Mouse (Mus musculus) regulatory T cell (primary cell): ENCODE data around the gene Ttc8.

Experiments
- in situ Hi-C: fragments of 300-600 bp; cut with MboI, MseI; formaldehyde crosslinking; loops from one replicate; pipeline ENCODE4 v1.15.1; 2025; ENCODE audit warnings: high pct_unique_total_duplicates

Gene Ttc8

DNA sequence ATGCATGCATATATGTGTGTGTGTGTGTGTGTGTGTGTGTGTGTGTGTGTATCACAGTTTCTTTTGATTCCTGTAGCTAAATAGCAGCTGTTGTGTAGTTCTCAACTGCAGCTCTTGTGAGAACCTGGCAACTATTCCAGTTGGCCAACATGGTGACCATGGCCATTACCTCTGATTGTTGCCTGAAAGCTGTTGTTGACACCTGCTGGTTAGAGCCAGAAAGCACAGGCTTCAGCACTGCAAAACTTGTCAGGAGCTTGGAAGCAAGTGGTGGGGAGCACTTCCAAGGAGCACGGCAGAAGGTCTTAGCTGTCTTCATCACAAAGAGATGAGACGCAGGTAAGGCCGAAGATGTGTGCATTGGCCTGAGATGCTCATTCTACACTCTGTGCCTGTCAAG is 51.9 kb downstream of the Ttc8 start:
- in situ Hi-C loops: no loop called here

DNA sequence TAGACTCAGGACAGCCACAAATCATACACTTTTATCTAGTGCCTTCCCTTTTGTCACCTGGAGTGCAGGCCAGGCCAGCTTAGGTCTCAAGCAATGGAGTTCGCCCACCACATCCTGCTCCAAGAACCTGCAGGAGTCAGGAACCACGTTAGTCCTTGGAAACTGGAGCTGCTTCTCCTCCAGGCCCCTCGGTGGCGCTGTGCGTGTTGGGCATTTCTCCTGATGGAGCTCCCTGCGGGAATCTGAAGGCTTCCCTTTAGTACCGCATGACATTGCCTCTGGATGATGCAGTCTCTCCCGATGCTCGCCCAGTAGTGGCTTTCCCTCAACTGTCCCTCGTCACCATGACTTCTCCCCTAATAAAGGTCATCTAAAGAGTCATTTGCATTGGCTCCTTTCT is 53.1 kb downstream of the Ttc8 start:
- in situ Hi-C loops: no loop called here

DNA sequence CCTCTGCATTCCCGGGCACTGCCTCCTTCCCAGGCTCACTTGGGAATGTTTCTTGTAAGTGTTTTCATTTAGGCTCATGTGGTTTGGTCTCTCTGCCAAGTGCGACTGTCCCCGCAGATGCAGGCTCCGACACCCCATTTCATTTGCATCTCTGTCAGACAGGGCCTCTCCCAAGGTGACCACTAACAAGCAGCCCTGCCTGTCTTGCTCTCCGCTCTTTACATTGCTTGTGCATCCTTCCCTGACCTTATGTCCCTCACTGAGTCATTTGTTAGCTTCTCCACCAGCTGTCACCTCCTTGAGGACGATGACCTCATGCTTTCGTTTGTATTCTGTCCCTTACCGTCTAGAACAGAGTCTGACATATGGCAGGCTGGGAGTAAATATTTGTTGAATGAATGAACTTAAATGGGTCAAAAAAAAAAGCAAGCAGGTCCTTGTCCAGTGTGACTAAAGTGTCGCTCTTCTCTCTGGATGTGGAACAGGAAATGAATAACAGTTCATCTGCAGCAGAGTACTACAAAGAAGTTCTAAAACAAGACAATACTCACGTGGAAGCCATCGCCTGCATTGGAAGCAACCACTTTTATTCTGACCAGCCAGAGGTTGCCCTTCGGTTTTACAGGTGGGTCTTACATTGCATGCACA is 53.9 kb downstream of the Ttc8 start:
- in situ Hi-C loops: no loop called here

DNA sequence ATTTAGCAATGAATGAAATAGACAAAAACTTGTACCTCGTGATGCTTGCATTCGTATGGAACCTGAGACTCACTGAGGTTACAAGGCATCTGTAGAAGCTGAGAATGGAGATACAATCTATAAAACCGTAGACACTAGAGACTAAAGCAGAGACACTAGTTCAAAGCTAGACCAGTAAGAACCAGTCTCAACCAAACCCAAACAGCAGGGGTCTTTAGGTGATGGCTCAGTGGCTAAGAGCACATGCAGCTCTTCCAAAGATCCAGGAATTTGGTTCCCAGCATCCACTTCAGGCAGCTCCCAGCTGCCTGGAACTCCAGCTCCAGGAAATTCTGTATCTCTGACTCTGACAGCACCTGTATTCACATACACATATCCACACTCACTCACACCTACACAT is 60.7 kb downstream of the Ttc8 start:
- in situ Hi-C loops: no loop called here

DNA sequence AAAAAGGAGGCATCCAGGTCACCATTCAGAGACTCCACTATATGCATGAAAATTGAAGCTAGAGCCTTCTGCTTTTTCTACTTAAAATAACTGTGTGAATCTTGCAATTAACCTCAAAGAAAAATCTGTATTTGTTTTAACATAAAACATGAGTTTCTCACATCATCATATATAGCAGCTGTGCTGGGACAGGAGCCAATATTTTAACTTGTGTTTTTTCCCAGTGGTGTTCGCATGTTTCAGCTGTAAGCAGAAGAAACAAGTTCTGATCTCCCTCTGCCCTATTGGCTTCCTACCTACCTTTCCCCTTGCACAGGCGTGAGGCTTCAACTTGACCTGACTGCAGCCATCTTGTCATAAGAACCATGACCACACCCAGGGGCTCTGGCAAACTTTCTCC is 64.4 kb downstream of the Ttc8 start:
- in situ Hi-C loops: no loop called here

DNA sequence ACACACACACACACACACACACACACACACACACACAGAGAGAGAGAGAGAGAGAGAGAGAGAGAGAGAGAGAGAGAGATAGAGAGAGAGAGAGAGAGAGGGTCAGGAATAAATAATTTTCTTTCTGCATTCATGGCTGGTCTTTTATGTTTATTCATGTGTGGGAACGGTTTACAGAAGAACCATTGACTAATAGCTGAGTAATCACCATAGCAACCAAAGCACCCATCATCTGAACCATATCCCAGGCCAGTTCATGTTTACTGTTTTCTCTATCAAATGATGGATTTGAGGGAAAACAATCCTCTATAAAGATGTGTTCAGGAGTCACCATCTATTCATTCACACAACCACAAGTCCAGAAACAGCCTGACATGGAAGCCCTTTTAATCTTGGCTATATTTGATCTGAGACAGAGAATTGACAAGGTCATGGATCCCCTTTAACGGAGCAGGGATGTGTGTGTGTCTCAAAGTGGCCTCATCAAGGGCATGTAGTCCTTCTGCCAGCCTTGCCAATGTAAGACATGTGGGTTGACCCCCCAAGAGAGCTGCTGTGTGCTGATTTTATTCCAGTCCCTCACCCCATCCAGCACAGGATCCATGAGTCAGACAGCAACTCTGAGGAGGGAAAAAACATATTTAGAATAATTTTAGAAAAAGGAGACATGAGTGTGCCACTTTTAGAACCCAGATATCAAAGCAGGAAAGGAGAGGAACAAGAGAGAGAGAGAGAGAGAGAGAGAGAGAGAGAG is 70.9 kb downstream of the Ttc8 start:
- in situ Hi-C loops: no loop called here

DNA sequence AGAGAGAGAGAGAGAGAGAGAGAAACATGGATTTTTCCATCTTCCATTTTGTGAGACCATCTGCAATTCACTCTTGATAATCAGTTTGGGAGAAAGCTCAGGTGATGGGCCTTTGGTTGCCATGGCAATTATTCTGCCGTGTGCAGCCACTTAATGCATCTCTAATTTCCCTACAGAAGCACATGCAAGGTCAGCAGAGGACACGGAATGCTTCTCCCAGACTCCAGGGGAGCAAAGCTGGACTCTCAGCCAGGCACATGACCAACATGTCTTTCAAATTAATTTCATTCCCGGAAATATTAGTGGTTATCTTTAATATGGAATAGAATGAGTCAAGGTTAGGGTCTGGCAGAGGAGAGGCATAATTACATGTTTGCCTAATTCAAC is 71.4 kb downstream of the Ttc8 start:
- in situ Hi-C loops: no loop called here

DNA sequence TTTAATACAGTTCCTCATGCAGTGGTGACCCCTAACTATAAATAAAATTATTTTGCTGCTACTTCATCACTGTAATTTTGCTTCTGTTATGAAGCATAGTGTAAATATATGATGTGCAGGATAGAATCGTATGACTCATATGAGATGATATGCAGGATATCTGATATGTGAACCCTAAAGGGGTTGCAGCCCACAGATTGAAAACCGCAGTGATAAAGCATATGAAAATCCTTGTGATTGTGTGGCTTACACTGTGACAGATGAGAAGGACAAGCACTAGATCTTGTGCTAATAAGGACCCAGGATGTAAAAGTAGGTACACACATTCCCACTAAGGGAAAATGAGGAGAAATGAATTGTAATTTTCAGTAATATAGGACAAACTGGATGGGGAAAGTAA is 73.4 kb downstream of the Ttc8 start:
- in situ Hi-C loops: no loop called here

DNA sequence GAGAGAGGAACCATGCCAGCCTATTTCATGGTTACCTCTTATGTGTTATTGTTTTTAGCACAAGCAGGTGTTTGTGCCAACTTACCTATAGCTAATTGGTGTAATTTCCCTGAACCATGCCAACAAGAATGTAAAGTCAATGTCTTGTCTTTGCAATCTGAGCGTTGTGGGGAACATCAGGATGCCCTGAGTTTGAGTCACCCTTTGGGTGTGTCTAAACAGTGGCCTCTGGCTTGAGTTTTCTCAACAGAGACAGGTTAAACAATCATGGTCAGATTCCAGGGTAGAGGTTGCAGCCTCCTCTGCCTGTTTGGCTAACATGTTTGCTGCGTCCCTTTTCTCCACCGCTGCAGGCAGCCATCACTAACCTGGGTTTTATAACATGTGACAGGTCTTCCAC is 74.0 kb downstream of the Ttc8 start:
- in situ Hi-C loops: no loop called here

DNA sequence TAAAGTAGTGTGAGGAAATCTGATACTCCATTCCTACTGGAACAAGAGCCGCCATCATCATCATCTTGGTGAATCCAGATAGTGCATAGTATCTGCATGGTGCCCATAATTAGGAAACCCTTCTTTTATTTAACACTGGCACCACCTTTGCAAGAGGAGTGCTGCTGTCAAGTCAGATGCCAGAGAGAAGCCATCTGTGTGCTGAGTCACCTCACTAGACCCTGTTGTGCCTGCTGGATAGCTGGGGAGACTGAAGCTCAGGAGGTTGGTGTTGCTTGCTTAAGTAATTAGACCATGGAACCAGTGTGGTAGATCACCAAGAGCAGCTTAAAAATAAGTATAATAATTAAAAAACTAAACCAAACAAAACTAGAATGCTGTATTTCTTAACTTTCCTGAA is 75.5 kb downstream of the Ttc8 start:
- in situ Hi-C loops: no loop called here

DNA sequence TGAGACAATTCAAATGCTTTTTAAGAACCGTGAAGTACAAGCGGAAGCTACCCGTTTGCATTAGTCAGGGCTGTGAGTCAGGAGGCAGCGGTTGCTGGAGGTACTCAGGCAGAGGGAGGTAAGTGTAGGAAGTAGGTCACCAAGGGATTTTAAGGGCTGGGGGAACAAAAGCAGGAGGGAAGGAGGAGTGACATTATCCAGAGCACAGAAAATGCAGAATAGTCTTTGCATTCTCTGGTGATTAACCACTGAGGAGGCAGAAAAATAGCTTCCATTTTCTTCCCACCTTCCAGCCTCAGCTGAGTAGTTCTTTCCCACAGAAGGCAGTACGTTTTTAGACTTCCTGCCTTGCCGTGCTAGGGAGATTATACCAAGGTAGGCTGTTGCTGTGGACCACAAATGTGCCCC is 76.2 kb downstream of the Ttc8 start:
- in situ Hi-C loops: no loop called here

DNA sequence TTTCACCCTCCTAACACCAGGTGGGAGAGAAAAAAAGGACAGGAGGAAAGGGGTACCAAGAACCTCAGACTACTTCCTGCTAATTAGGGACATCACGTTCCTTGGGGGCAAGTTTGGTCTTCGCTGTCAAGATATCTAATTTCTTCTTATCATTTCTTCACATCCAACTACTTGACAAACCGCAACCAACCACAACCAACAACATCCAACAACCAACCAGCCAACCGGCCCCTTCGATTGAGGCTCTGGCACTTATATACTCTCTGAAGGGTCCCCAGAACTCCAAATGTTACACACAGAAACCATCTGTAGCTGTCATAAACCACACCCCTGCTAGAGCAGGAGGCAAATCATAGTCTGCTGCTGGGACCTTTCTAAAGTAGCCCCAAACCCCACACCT is 76.7 kb downstream of the Ttc8 start:
- in situ Hi-C loops: no loop called here

DNA sequence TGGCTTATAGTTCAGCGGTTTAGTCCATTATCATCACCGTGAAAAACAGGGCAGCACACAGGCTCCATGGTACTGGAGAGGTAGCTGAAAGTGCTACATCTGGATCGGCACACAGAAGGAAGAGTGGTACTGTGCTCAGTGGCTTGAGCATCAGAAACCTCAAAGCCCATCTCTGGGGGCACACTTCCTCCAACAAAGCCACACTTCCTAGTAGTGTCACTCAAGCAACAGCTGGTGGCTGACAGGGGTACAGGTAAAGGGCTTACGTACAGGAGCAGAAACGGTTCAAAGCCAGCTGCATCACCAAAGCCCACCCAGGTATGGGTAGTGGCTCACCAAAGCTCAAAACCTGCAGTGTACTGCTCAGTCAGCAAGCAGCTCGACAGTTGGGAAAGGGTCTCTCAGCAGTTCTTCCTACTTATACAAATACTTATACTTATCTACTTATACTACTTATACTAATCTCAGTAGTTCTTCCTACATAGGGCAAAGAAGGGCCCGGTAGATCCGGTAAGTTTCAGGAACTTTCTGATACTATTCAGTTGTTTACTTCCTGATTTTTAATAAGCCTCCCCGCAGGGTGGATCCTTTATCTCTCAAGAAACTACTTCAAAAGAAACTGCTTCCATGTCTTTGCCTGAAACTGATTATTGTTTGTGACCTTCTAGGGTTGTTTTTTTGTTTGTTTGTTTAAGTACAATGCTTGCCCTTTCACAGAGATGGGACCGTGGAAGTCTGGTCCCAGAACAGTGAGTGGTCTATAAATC is 78.5 kb downstream of the Ttc8 start:
- in situ Hi-C loops: no loop called here

DNA sequence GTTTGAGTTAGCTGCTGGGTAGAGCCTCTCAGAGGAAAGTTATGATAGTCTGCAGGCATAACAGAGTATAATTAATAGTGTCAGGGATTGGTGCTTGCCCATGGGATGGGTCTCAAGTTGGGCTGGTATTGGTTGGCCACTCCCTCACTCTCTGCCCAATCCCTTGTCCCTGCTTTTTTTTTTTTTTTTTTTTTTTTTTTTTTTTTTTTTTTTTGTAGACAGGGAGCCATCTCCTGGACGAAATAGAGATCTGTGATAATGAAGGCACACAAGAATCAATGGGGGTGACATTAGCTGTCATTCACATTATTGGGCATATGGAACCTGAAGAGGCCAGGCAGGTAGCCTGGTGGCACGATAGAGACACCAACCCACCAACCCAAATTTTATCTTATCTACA is 79.9 kb downstream of the Ttc8 start:
- in situ Hi-C loops: no loop called here

DNA sequence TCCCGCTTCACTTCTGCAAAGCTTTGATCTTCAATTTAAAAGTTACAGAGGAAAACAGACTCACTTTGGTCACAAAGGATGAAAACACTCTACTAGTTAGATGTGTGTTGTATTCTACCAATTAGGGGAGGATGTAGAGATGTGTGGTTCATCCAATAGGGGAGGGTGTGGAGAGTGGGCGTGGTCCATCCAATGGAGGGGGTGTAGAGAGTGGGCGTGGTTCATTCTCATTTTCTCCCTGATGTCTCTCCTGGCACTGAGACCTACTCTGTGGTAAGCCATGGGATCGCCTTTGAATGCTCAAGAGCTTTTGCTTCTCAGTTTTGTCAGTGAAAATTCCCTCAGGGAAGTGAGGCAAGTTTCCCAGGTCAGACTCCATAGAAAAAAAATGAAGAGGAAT is 82.7 kb downstream of the Ttc8 start:
- in situ Hi-C loops: no loop called here

DNA sequence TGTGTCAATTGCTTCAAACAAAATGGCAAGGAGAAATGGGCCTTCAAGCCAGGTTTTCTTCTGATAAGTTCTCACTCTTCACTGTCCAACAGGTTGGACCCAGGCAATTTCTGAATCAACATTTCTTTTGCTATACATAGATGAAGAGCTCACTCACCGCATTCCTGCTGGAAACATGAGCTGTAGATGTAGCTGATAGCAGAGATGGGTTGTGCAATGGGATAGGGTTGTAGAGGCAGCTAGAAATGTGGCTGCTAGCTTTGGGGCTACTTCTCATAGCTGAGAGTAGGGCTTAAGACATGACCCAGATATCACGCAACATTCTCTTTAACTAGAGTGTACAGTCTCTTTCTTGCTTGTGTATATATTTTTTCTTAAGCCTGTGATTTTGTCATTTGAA is 84.4 kb downstream of the Ttc8 start:
- in situ Hi-C loops: no loop called here

DNA sequence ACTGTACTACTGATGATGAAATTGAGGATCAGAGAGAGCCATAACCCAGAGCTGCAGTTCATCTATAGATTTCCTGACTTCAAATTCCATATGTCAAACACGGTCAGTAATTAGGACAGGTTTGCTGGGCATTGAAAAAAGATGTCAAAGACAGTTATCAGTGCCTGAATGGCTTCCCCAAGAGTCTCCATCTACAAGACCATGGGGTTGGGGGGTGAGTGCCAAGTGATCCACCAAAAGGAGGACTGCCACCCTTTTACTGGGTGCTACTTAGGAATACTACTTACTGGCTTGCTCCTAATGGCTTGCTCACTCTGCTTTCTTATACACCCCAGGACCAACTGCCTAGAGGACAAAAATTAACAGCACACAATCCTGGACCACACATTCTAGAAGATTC is 88.4 kb downstream of the Ttc8 start:
- in situ Hi-C loops: no loop called here

DNA sequence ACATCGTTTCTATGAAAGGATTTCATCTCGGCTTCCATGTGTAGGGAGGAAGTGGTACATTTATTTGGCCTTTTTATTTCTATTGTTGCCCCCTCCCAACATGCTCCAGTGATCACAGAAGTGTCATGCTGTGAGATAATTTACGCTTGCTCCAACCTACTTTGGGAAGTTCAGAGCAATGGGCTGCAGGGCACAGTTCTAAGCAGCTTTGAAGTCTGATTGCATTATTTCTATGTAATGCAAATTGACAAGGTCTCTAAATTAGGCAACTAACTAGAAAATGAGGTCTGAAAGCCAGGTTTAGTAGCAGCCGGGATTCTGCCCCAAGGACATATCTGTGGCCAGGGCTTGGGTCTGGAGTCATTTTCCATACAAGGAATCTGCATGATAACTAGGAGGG is 89.1 kb downstream of the Ttc8 start:
- in situ Hi-C loops: no loop called here

DNA sequence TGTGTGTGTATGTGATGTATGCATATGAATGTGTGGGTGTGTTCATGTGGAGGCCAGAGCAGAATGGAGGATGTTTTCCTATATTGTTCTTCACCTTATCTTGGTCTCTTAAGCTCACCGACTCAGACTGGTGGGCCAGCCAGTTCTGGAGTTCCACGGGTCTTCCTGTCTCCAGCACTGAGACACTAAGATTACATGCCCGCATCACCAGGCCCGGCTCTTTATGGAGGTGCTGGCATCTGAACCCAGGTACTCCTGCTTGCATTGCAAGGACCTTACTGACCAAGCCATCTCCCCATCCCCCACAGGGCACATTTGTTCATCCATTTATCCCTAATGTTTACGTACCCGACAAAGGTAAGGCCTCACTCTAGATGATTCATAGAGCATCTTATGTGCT is 89.7 kb downstream of the Ttc8 start:
- in situ Hi-C loops: no loop called here

DNA sequence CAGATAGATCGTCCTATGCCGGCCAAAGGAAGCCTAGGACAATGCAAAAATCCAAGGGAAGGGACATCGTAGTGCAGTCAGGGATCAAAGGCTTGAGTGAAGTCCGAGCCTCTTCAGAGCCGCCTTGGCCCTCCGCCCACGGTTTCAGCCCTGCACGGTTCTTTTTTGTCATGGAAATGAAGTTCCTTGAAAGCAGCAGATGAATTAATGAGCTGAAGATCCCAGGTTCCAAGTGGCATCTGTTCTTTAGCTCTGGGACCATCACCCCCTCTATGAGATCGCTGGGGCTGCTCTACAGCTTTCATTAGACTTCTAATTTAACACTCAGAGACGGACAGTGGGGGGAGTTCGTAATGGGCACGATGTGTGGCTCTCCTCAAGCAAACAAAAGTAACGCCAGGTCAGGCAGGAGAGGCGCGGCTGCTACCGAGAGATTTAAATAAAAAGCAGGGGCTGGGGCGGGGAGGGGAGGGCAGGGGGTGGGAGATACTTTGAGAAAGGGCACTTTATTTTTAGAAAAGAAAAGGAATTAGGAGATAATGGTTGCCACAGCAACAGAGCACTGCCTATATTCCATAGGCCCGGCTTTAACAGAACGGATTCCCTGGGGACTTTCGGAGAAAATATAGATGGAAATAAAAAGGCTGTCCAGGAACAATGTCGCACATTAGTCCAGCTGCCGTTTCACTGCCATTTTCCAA is 90.9 kb downstream of the Ttc8 start:
- in situ Hi-C loops: no loop called here

DNA sequence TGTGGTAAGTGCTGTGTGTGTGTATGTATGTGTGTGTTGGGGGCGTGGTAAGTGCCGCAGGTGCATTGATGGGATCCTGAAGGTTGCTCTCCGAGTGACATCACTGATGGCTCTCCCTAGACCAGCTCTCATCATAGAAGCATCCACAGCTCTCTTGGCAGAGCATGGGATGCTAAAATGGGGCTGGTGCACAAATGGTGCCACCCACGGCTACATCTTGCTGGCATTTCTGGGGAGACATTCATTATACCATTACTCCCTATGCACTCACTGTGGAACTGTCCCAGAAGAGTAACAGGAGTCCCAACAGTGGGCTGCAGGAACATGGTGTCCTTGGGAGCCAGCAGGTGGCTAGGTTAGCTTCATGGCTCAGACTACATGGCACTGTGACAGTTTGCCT is 95.5 kb downstream of the Ttc8 start:
- in situ Hi-C loops: no loop called here

DNA sequence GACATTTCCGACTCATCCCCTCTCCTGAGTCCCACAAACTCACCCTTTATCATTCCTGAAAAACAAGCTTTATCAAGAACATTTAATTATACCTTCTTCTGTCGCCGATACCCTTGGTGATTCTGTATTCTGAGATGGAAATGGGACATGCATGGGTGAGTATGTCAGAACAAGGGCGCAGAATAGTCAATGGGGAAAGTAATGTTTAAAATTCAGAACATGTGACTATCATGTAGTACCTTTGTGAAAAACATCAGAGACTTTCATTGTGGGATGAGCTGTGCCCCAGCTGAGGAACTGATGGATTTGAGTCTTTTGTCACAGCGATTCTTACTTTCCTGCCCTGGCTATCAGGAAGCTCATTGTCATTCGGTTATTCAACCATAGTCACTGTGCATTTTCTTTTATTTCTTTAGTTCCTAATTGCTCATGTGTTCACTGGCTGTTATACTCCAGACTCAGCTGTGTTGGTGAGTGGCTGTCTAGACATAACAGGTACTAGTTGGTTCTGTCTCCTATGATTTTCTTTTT is 104.1 kb downstream of the Ttc8 start:
- in situ Hi-C loops: no loop called here
